Mouse (Mus musculus) forebrain, embryonic 13.5 days (tissue): ENCODE results near the gene Mrc2. TPM values are rescaled to one million over a fixed set of nuclear protein-coding genes. Genes with fewer than 3 reads are reported as not detected.

Source experiments
- ATAC-seq: fragments of 200-750 bp; cut with Nextera tagmentation; 2 replicates; pipeline ENCODE4 v1.8.0; 2017
- H3K27ac ChIP-seq: fragments of 300-500 bp; sonication (generic); 2 replicates; pipeline ENCODE4 v1.5.1; 2015; ENCODE audit warnings: inconsistent platforms, mild to moderate bottlenecking, moderate library complexity
- H3K27me3 ChIP-seq: fragments of 300-500 bp; sonication (generic); 2 replicates; pipeline ENCODE4 v1.6.1; 2015; ENCODE audit warnings: mild to moderate bottlenecking, inconsistent platforms
- H3K36me3 ChIP-seq: fragments of 300-500 bp; sonication (generic); 2 replicates; pipeline ENCODE4 v1.6.1; 2015; ENCODE audit warnings: mild to moderate bottlenecking, inconsistent platforms; ENCODE audit not compliant: poor library complexity, severe bottlenecking
- H3K4me1 ChIP-seq: fragments of 300-500 bp; sonication (generic); 2 replicates; pipeline ENCODE4 v1.6.1; 2015; ENCODE audit warnings: inconsistent platforms
- H3K4me2 ChIP-seq: fragments of 300-500 bp; sonication (generic); 2 replicates; pipeline ENCODE4 v1.6.1; 2015; ENCODE audit warnings: inconsistent platforms, mild to moderate bottlenecking, moderate library complexity
- H3K4me3 ChIP-seq: fragments of 300-500 bp; sonication (generic); 2 replicates; pipeline ENCODE4 v1.5.1; 2015; ENCODE audit warnings: mild to moderate bottlenecking, inconsistent platforms
- H3K9ac ChIP-seq: fragments of 300-500 bp; sonication (generic); 2 replicates; pipeline ENCODE4 v1.6.1; 2015; ENCODE audit warnings: mild to moderate bottlenecking, inconsistent platforms
- H3K9me3 ChIP-seq: fragments of 300-500 bp; sonication (generic); replicated peaks from 2 replicates; pipeline ENCODE4 v1.6.1; 2016; ENCODE audit warnings: inconsistent platforms
- WGBS: fragments of 180-500 bp; shearing (Covaris S2); methylation state at CpG from one replicate; pipeline ENCODE4 v1.1.7; 2015; 5-methylcytosine and 5-hydroxymethylcytosine counted together
- polyA plus RNA-seq: library from polyadenylated mRNA; unstranded; fragments of >200 nt; fragmentation: Nextera tagmentation; extraction: Ambion mirVana; gene quantifications from 2 replicates; pipeline ENCODE4 v1.2.1, GENCODE M21; 2015

Gene Mrc2
- polyA plus RNA-seq, 1 experiment from 2014 or later = 4.5 TPM

GRCm38 (mm10) chr11:105373881-105374280 lies 81.4 kb downstream of the Mrc2 start:
- no peak overlapping the region for H3K9ac ChIP-seq
- no peak overlapping the region for H3K27ac ChIP-seq
- H3K4me3 ChIP-seq = no peak overlapping the region
- H3K27me3 ChIP-seq = no peaks in the 10 kb centered on the region
- H3K4me2 ChIP-seq = no peak overlapping the region
- no peaks in the 10 kb centered on the region for H3K4me1 ChIP-seq
- H3K36me3 ChIP-seq = no peaks in the 10 kb centered on the region
- H3K9me3 ChIP-seq = no peaks in the 10 kb centered on the region
- no peak for ATAC-seq
- 83% methylated on average over 8 of the region's 8 CpGs for WGBS

GRCm38 (mm10) chr11:105374526-105375175 lies 82.2 kb downstream of the Mrc2 start:
- ATAC-seq = no peak

GRCm38 (mm10) chr11:105375821-105376235 lies 83.4 kb downstream of the Mrc2 start:
- ATAC-seq = no peak
- Histone ChIP-seq H3K36me3 (no peaks in the 10 kb centered on the region), H3K4me2 (no peak overlapping the region), H3K9ac (no peak overlapping the region), H3K27ac (no peak overlapping the region), H3K27me3 (no peaks in the 10 kb centered on the region), H3K9me3 (no peaks in the 10 kb centered on the region), H3K4me1 (no peaks in the 10 kb centered on the region), H3K4me3 (no peak overlapping the region)
- 86% methylated on average over 1 of the region's 1 CpGs for WGBS

More at GRCm38 (mm10) chr11:105374526-105375175, 82.2 kb downstream of the Mrc2 start:
- no peak overlapping the region for H3K9ac ChIP-seq
- no peak overlapping the region for H3K27ac ChIP-seq
- H3K4me3 ChIP-seq = no peak overlapping the region
- WGBS = 82% methylated on average over 10 of the region's 10 CpGs
- H3K4me2 ChIP-seq = no peak overlapping the region
- H3K4me1 ChIP-seq = no peaks in the 10 kb centered on the region
- no peaks in the 10 kb centered on the region for H3K9me3 ChIP-seq
- no peaks in the 10 kb centered on the region for H3K27me3 ChIP-seq
- H3K36me3 ChIP-seq = no peaks in the 10 kb centered on the region

- no peak for ATAC-seq
- Histone ChIP-seq H3K4me3 (no peak overlapping the region), H3K27me3 (no peaks in the 10 kb centered on the region), H3K27ac (no peak overlapping the region), H3K4me1 (peaks cover 5% of the 10 kb centered on the region; the same call in 1 of the 2 replicates), H3K9me3 (no peaks in the 10 kb centered on the region), H3K36me3 (no peaks in the 10 kb centered on the region), H3K4me2 (no peak overlapping the region), H3K9ac (no peak overlapping the region)
- WGBS = 89% methylated on average over 9 of the region's 9 CpGs
Measured at GRCm38 (mm10) chr11:105385266-105385665, 92.8 kb downstream of the Mrc2 start.

GRCm38 (mm10) chr11:105388636-105389035 lies 96.2 kb downstream of the Mrc2 start:
- no peak overlapping the region for H3K27ac ChIP-seq
- no peak for ATAC-seq
- H3K4me3 ChIP-seq = no peak overlapping the region
- H3K9ac ChIP-seq = no peak overlapping the region
- H3K9me3 ChIP-seq = no peaks in the 10 kb centered on the region
- WGBS = 56% methylated on average over 2 of the region's 2 CpGs
- no peaks in the 10 kb centered on the region for H3K27me3 ChIP-seq
- H3K36me3 ChIP-seq = no peaks in the 10 kb centered on the region
- H3K4me1 ChIP-seq = peaks cover 5% of the 10 kb centered on the region; the same call in 1 of the 2 replicates
- H3K4me2 ChIP-seq = no peak overlapping the region

GRCm38 (mm10) chr11:105390290-105390689 lies 97.8 kb downstream of the Mrc2 start:
- no peak overlapping the region for H3K4me2 ChIP-seq
- no peak for ATAC-seq
- WGBS = 88% methylated on average over 7 of the region's 7 CpGs

More at GRCm38 (mm10) chr11:105390290-105390689, 97.8 kb downstream of the Mrc2 start:
- Histone ChIP-seq H3K4me1 (peaks cover 5% of the 10 kb centered on the region; the same call in 1 of the 2 replicates), H3K36me3 (no peaks in the 10 kb centered on the region), H3K9ac (no peak overlapping the region), H3K4me3 (no peak overlapping the region), H3K27ac (no peak overlapping the region), H3K9me3 (0 out of 2 replicates have a peak, but pooled peaks cover 3% of the 10 kb centered on the region), H3K27me3 (no peaks in the 10 kb centered on the region)

Other genes with a start within 250 kb of the Mrc2 start
- gene Efcab3, start 229.1 kb upstream of the Mrc2 start, polyA plus RNA-seq = not detected in 2 replicates
- gene Mettl2, start 166.2 kb upstream of the Mrc2 start, polyA plus RNA-seq = 31.9 and 32.7 TPM in 2 replicates
- not detected in 2 replicates for gene Gm10842, start 145.8 kb upstream of the Mrc2 start, polyA plus RNA-seq
- 19.3 and 21.0 TPM in 2 replicates for gene Tlk2, start 113.8 kb upstream of the Mrc2 start, polyA plus RNA-seq
- gene March10, start 164.1 kb downstream of the Mrc2 start, polyA plus RNA-seq = not detected in 2 replicates